Mouse (Mus musculus): Measurements from ENCODE around the gene Mgp.

Mgp gene

GRCm38 (mm10) chr6:136855183-136855582 lies 20.4 kb downstream of the Mgp start:
- in situ Hi-C loops (cut with MboI, MseI) = loop anchor here (10.0 kb wide), 2 partner anchors 70 to 110 kb away; partner anchors contain the start of genes Erp27 and Pde6h

- in situ Hi-C loops (cut with MboI, MseI) = loop anchor here (10.0 kb wide), 2 partner anchors 70 to 110 kb away; partner anchors contain the start of genes Erp27 and Pde6h
These were observed 21.3 kb downstream of the Mgp start for GRCm38 (mm10) chr6:136854361-136854781.

GRCm38 (mm10) chr6:136852762-136853161 lies 22.9 kb downstream of the Mgp start:
- in situ Hi-C loops (cut with MboI, MseI) = loop anchor here (10.0 kb wide), 2 partner anchors 72 to 112 kb away; partner anchors contain the start of genes Erp27 and Pde6h

- in situ Hi-C loops (cut with MboI, MseI) = loop anchor here (10.0 kb wide), 2 partner anchors 72 to 112 kb away; partner anchors contain the start of genes Erp27 and Pde6h
These were observed 23.3 kb downstream of the Mgp start for GRCm38 (mm10) chr6:136852348-136852747.

- in situ Hi-C loops (cut with MboI, MseI) = loop anchor here (10.0 kb wide), 2 partner anchors 75 to 115 kb away; partner anchors contain the start of genes Erp27 and Pde6h
These were observed 25.4 kb downstream of the Mgp start for GRCm38 (mm10) chr6:136850267-136850666.

GRCm38 (mm10) chr6:136848971-136849370 lies 26.7 kb downstream of the Mgp start:
- in situ Hi-C loops (cut with MboI, MseI) = no loop called here

GRCm38 (mm10) chr6:136848399-136848798 lies 27.2 kb downstream of the Mgp start:
- in situ Hi-C loops (cut with MboI, MseI) = no loop called here

- in situ Hi-C loops (cut with MboI, MseI) = no loop called here
These were observed 27.8 kb downstream of the Mgp start for GRCm38 (mm10) chr6:136847790-136848189.

GRCm38 (mm10) chr6:136847267-136847666 lies 28.4 kb downstream of the Mgp start:
- in situ Hi-C loops (cut with MboI, MseI) = no loop called here

GRCm38 (mm10) chr6:136845706-136846480 lies 29.7 kb downstream of the Mgp start:
- in situ Hi-C loops (cut with MboI, MseI) = no loop called here

- in situ Hi-C loops (cut with MboI, MseI) = no loop called here
These were observed 30.7 kb downstream of the Mgp start for GRCm38 (mm10) chr6:136844903-136845302.

- in situ Hi-C loops (cut with MboI, MseI) = no loop called here
These were observed 38.3 kb downstream of the Mgp start for GRCm38 (mm10) chr6:136837323-136837722.

- in situ Hi-C loops (cut with MboI, MseI) = no loop called here
These were observed 40.3 kb downstream of the Mgp start, which contains the start of gene Smco3 for GRCm38 (mm10) chr6:136835352-136835751. TSS of gene Smco3 (minus strand) at chr6:136835452.

- in situ Hi-C loops (cut with MboI, MseI) = no loop called here
These were observed 43.9 kb downstream of the Mgp start for GRCm38 (mm10) chr6:136831712-136832111.

- in situ Hi-C loops (cut with MboI, MseI) = loop anchor here (10.0 kb wide), 1 partner anchor 916 kb away; no protein-coding TSS in a partner anchor
These were observed 46.9 kb downstream of the Mgp start for GRCm38 (mm10) chr6:136828681-136829080.

- in situ Hi-C loops (cut with MboI, MseI) = loop anchor here (10.0 kb wide), 1 partner anchor 917 kb away; no protein-coding TSS in a partner anchor
These were observed 47.6 kb downstream of the Mgp start, which contains the start of gene Wbp11 for GRCm38 (mm10) chr6:136827881-136828561. TSS of gene Wbp11 (minus strand) at chr6:136828233.

- in situ Hi-C loops (cut with MboI, MseI) = loop anchor here (10.0 kb wide), 1 partner anchor 917 kb away; no protein-coding TSS in a partner anchor
These were observed 48.1 kb downstream of the Mgp start, which contains the start of gene BC049715 for GRCm38 (mm10) chr6:136827516-136827880. TSS of gene BC049715 (plus strand) at chr6:136827626.

- in situ Hi-C loops (cut with MboI, MseI) = loop anchor here (10.0 kb wide), 1 partner anchor 918 kb away; no protein-coding TSS in a partner anchor
These were observed 48.5 kb downstream of the Mgp start for GRCm38 (mm10) chr6:136827116-136827515.

- in situ Hi-C loops (cut with MboI, MseI) = loop anchor here (10.0 to 25.0 kb wide), 2 partner anchors 920 to 1913 kb away; partner anchors contain the start of gene Cdkn1b
These were observed 50.6 kb downstream of the Mgp start for GRCm38 (mm10) chr6:136824987-136825386.

Data from T-helper 2 cell (primary cell).